Mouse (Mus musculus) v-Abl transformed pro-B cells (cell line): ENCODE measurements around the gene 4930453N24Rik.

ENCODE experiments used
- in situ Hi-C, 2 experiments: fragments of 400-800 bp; cut with MboI; formaldehyde crosslinking; loops; one replicate each; pipeline ENCODE4 v1.15.1; 2025; ENCODE audit not compliant: unreplicated experiment in 2 of 2

4930453N24Rik gene

GRCm38 (mm10) chr16:64770521-64771430 lies at the start of gene 4930453N24Rik:
Gene 4930453N24Rik, minus strand, starts transcription at chr16:64771161.
- in situ Hi-C loops: loop anchor here in 1 of 2 experiments (10.0 to 25.0 kb wide), 2 partner anchors 54 to 1983 kb away; partner anchors contain the start of gene Nsun3

- in situ Hi-C loops: no loop called here
Observed at GRCm38 (mm10) chr16:64817094-64817765, 46.3 kb upstream of the 4930453N24Rik start.

GRCm38 (mm10) chr16:64803041-64803440 lies 32.1 kb upstream of the 4930453N24Rik start:
- in situ Hi-C loops: no loop called here

GRCm38 (mm10) chr16:64801638-64802037 lies 30.7 kb upstream of the 4930453N24Rik start:
- in situ Hi-C loops: no loop called here

- in situ Hi-C loops: no loop called here
Observed at GRCm38 (mm10) chr16:64800393-64800792, 29.4 kb upstream of the 4930453N24Rik start.

GRCm38 (mm10) chr16:64794802-64795201 lies 23.8 kb upstream of the 4930453N24Rik start:
- in situ Hi-C loops: no loop called here

- in situ Hi-C loops: loop anchor here in 1 of 2 experiments (5.0 kb wide), 1 partner anchor 48 kb away; no protein-coding TSS in a partner anchor
Observed at GRCm38 (mm10) chr16:64789706-64790105, 18.7 kb upstream of the 4930453N24Rik start.

GRCm38 (mm10) chr16:64775516-64775915 lies 4.6 kb upstream of the 4930453N24Rik start:
- in situ Hi-C loops: loop anchor here in 1 of 2 experiments (10.0 kb wide), 1 partner anchor 49 kb away; no protein-coding TSS in a partner anchor

GRCm38 (mm10) chr16:64771431-64771818 lies 464 bp upstream of the 4930453N24Rik start:
- in situ Hi-C loops: loop anchor here in 1 of 2 experiments (10.0 to 25.0 kb wide), 2 partner anchors 53 to 1984 kb away; partner anchors contain the start of gene Nsun3

- in situ Hi-C loops: loop anchor here (5.0 to 25.0 kb wide), 5 partner anchors 108 to 1979 kb away; partner anchors contain the start of gene Nsun3 (in 1 of the 2)
Observed at GRCm38 (mm10) chr16:64766696-64767300, 4.2 kb downstream of the 4930453N24Rik start.

GRCm38 (mm10) chr16:64759245-64759626 lies 11.7 kb downstream of the 4930453N24Rik start:
- in situ Hi-C loops: loop anchor here (5.0 to 25.0 kb wide), 3 partner anchors 133 to 1972 kb away; partner anchors contain the start of genes Nsun3 (in 1 of the 2) and Pou1f1 (in 1 of the 2)

GRCm38 (mm10) chr16:64758561-64759244 lies 12.3 kb downstream of the 4930453N24Rik start:
- in situ Hi-C loops: loop anchor here (5.0 to 25.0 kb wide), 3 partner anchors 134 to 1971 kb away; partner anchors contain the start of genes Nsun3 (in 1 of the 2) and Pou1f1 (in 1 of the 2)

- in situ Hi-C loops: loop anchor here (5.0 to 25.0 kb wide), 3 partner anchors 134 to 1971 kb away; partner anchors contain the start of genes Nsun3 (in 1 of the 2) and Pou1f1 (in 1 of the 2)
Observed at GRCm38 (mm10) chr16:64757666-64758400, 13.1 kb downstream of the 4930453N24Rik start.

GRCm38 (mm10) chr16:64756321-64756720 lies 14.6 kb downstream of the 4930453N24Rik start:
- in situ Hi-C loops: loop anchor here (5.0 to 25.0 kb wide), 3 partner anchors 136 to 1969 kb away; partner anchors contain the start of genes Nsun3 (in 1 of the 2) and Pou1f1 (in 1 of the 2)

GRCm38 (mm10) chr16:64754743-64755139 lies 16.2 kb downstream of the 4930453N24Rik start:
- in situ Hi-C loops: loop anchor here (5.0 to 25.0 kb wide), 3 partner anchors 138 to 1967 kb away; partner anchors contain the start of genes Nsun3 (in 1 of the 2) and Pou1f1 (in 1 of the 2)

GRCm38 (mm10) chr16:64753990-64754742 lies 16.8 kb downstream of the 4930453N24Rik start:
- in situ Hi-C loops: loop anchor here (10.0 to 25.0 kb wide), 2 partner anchors 771 to 1967 kb away; partner anchors contain the start of genes Nsun3 (in 1 of the 2) and Pou1f1 (in 1 of the 2)

GRCm38 (mm10) chr16:64748237-64748636 lies 22.7 kb downstream of the 4930453N24Rik start:
- in situ Hi-C loops: loop anchor here (10.0 to 25.0 kb wide), 4 partner anchors 873 to 1803 kb away; no protein-coding TSS in a partner anchor

- in situ Hi-C loops: loop anchor here (10.0 to 25.0 kb wide), 4 partner anchors 870 to 1800 kb away; no protein-coding TSS in a partner anchor
Observed at GRCm38 (mm10) chr16:64745089-64745488, 25.9 kb downstream of the 4930453N24Rik start.
